Mouse (Mus musculus) heart, adult 2 months (tissue): ENCODE measurements around the gene Tubb4b.

Experiments used
- CTCF ChIP-seq: fragments of 200-600 bp; IDR thresholded peaks from 2 replicates; pipeline ENCODE4 v1.8.1; 2022; ENCODE audit warnings: antibody characterized with exemption, mild to moderate bottlenecking, moderate library complexity
- EP300 ChIP-seq: fragments of 200-500 bp; IDR thresholded peaks from 2 replicates; pipeline ENCODE4 v1.6.1; 2011; ENCODE audit warnings: low read depth, low read length, control low read depth; ENCODE audit not compliant: insufficient read depth

DNA sequence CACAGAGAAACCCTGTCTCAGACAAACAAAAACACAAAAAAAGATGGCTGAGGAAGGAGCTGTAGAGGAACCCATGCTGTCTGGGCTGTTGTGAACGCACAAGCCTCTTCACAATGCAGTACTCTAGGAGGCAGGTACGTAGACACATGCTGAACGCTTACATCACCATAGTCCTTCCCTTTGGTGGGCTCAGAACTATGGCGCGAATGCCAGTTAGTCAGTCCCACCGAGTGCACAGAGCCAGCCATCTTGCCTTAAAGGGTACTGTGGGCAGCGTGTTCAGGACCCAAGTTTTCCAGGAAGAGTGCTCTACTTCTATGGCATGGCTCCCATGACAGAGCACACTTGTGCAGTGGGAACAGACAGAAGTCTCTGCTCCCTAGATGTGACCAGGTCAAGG lies 40.0 kb downstream of the Tubb4b start:
- TF ChIP-seq CTCF (no peak), EP300 (no peak)
